Mouse (Mus musculus): ENCODE measurements around the gene Rere.

GRCm38 (mm10) chr4:150455750-150456149, 174.3 kb downstream of the Rere start:
- TF ChIP-seq CTCF (conservative IDR thresholded peaks at IDR 0.05; ENCODE audit: insufficient read depth, insufficient read length, low read depth, low read length) (no peak), POLR2A (IDR thresholded peaks at IDR 0.05; ENCODE audit: low read depth, low read length) (no peak)
